ENCODE assay signal across 31 mouse cellular contexts in genomic region chr4:69523112-69523511, GRCm38 (mm10).
"Had no signal": no experiment of that assay in that cellular context is flagged by ENCODE, and none has a peak within 500 bp of the region (broad histone marks: within the 10 kb centered on the region; RNA-seq: fewer than 3 reads in every experiment).

No protein-coding gene starts in this region.

- H3K27ac ChIP-seq: limb, embryonic 10.5 days; limb, embryonic 12.5 days; limb, embryonic 13.5 days; limb, embryonic 15.5 days; liver, embryonic 12.5 days; liver, embryonic 13.5 days; liver, embryonic 14.5 days; liver, embryonic 15.5 days; lung, embryonic 15.5 days; macrophage; midbrain, embryonic 10.5 days; midbrain, embryonic 12.5 days; midbrain, embryonic 13.5 days; midbrain, embryonic 15.5 days had no signal

- H3K4me1 ChIP-seq: limb, embryonic 10.5 days; limb, embryonic 12.5 days; limb, embryonic 13.5 days; limb, embryonic 15.5 days; liver, embryonic 12.5 days; liver, embryonic 13.5 days; liver, embryonic 15.5 days; lung, embryonic 15.5 days; megakaryocyte, embryonic 14.5 days; midbrain, embryonic 10.5 days; midbrain, embryonic 12.5 days; midbrain, embryonic 13.5 days; midbrain, embryonic 15.5 days had no signal

- H3K4me3 ChIP-seq: limb, embryonic 10.5 days; limb, embryonic 12.5 days; limb, embryonic 13.5 days; limb, embryonic 15.5 days; liver, embryonic 12.5 days; liver, embryonic 13.5 days; liver, embryonic 15.5 days; lung, embryonic 15.5 days; megakaryocyte, embryonic 14.5 days; midbrain, embryonic 10.5 days; midbrain, embryonic 12.5 days; midbrain, embryonic 13.5 days; midbrain, embryonic 15.5 days; myocyte had no signal

- H3K9me3 ChIP-seq: limb, embryonic 10.5 days; limb, embryonic 12.5 days; limb, embryonic 13.5 days; limb, embryonic 15.5 days; liver, embryonic 12.5 days; liver, embryonic 13.5 days; liver, embryonic 15.5 days; lung, embryonic 15.5 days; midbrain, embryonic 10.5 days; midbrain, embryonic 12.5 days; midbrain, embryonic 13.5 days; midbrain, embryonic 15.5 days had no signal

- H3K27me3 ChIP-seq: limb, embryonic 12.5 days; limb, embryonic 13.5 days; limb, embryonic 15.5 days; liver, embryonic 12.5 days; liver, embryonic 13.5 days; liver, embryonic 15.5 days; lung, embryonic 15.5 days; megakaryocyte, embryonic 14.5 days; midbrain, embryonic 12.5 days; midbrain, embryonic 13.5 days; midbrain, embryonic 15.5 days had no signal

- DNase-seq: left cerebral cortex, postnatal 4 days; liver; liver, embryonic 13.5 days; liver, postnatal 0 days; lung, adult 18-20 months; lung, adult 2 months; lung, embryonic 14.5 days; lung, postnatal 10 days; lung, postnatal 14 days; lung, postnatal 36 days; lung, postnatal 4 days; midbrain, embryonic 14.5 days had no signal

- H3K9ac ChIP-seq: limb, embryonic 12.5 days; limb, embryonic 13.5 days; limb, embryonic 15.5 days; liver, embryonic 12.5 days; liver, embryonic 13.5 days; liver, embryonic 14.5 days; liver, embryonic 15.5 days; liver, postnatal 0 days; lung, embryonic 14.5 days; lung, embryonic 15.5 days; midbrain, embryonic 12.5 days; midbrain, embryonic 13.5 days; midbrain, embryonic 15.5 days had no signal

- H3K4me2 ChIP-seq: limb, embryonic 12.5 days; limb, embryonic 13.5 days; limb, embryonic 15.5 days; liver, embryonic 11.5 days; liver, embryonic 12.5 days; liver, embryonic 13.5 days; liver, embryonic 15.5 days; lung, embryonic 14.5 days; lung, embryonic 15.5 days; midbrain, embryonic 11.5 days; midbrain, embryonic 12.5 days; midbrain, embryonic 13.5 days; midbrain, embryonic 15.5 days had no signal

- ATAC-seq: liver, embryonic 12.5 days; liver, postnatal 0 days; lung, postnatal 0 days; midbrain, embryonic 13.5 days; midbrain, embryonic 15.5 days; midbrain, embryonic 16.5 days had no signal

- H3K36me3 ChIP-seq: limb, embryonic 10.5 days; limb, embryonic 12.5 days; limb, embryonic 13.5 days; limb, embryonic 15.5 days; liver, embryonic 12.5 days; liver, embryonic 13.5 days; liver, embryonic 15.5 days; lung, embryonic 15.5 days; midbrain, embryonic 10.5 days; midbrain, embryonic 12.5 days; midbrain, embryonic 13.5 days; midbrain, embryonic 15.5 days had no signal
